Mouse (Mus musculus) stomach, embryonic 16.5 days (tissue): ENCODE data around the gene Endod1. TPM values are rescaled to one million over a fixed set of nuclear protein-coding genes. Genes with fewer than 3 reads are reported as not detected.
"Not testable (repeated sequence)": the region's sequence is repeated elsewhere in the genome, so short reads cannot be mapped to it uniquely, and the experiment has no call there.

Experiments
- ATAC-seq: fragments of 200-750 bp; cut with Nextera tagmentation; 2 replicates; pipeline ENCODE4 v1.8.0; 2017; ENCODE audit warnings: moderate number of reproducible peaks, moderate TSS enrichment; ENCODE audit not compliant: insufficient read depth, low FRiP score
- H3K27ac ChIP-seq: fragments of 300-500 bp; sonication (generic); 2 replicates; pipeline ENCODE4 v1.5.1; 2014; ENCODE audit warnings: low read length
- H3K27me3 ChIP-seq: fragments of 300-500 bp; sonication (generic); 2 replicates; pipeline ENCODE4 v1.6.1; 2014; ENCODE audit warnings: low read length, control low read depth, mixed read lengths; ENCODE audit not compliant: control insufficient read depth, insufficient read depth
- H3K36me3 ChIP-seq: fragments of 300-500 bp; sonication (generic); 2 replicates; pipeline ENCODE4 v1.6.1; 2014; ENCODE audit warnings: low read length; ENCODE audit not compliant: control insufficient read depth, insufficient read depth
- H3K4me1 ChIP-seq: fragments of 300-500 bp; sonication (generic); 2 replicates; pipeline ENCODE4 v1.6.1; 2014; ENCODE audit warnings: low read length, control low read depth, mixed read lengths; ENCODE audit not compliant: control insufficient read depth, insufficient read depth
- H3K4me2 ChIP-seq: fragments of 300-500 bp; sonication (generic); 2 replicates; pipeline ENCODE4 v1.6.1; 2014; ENCODE audit warnings: low read depth, low read length, mixed read lengths
- H3K4me3 ChIP-seq: fragments of 300-500 bp; sonication (generic); replicated peaks from 2 replicates; pipeline ENCODE4 v1.5.1; 2014; ENCODE audit warnings: mild to moderate bottlenecking, low read length
- H3K9ac ChIP-seq: fragments of 300-500 bp; sonication (generic); 2 replicates; pipeline ENCODE4 v1.6.1; 2014; ENCODE audit warnings: low read length
- H3K9me3 ChIP-seq: fragments of 300-500 bp; sonication (generic); replicated peaks from 2 replicates; pipeline ENCODE4 v1.6.1; 2016; ENCODE audit warnings: low read length, control low read depth; ENCODE audit not compliant: control insufficient read depth
- WGBS: fragments of 180-500 bp; shearing (Covaris S2); extraction: QIAGEN DNeasy Blood & Tissue Kit; methylation state at CpG from one replicate; pipeline ENCODE4 v1.1.7; 2014; 5-methylcytosine and 5-hydroxymethylcytosine counted together
- polyA plus RNA-seq: library from polyadenylated mRNA; unstranded; fragments of >200 nt; fragmentation: Nextera tagmentation; extraction: Ambion mirVana; gene quantifications from 2 replicates; pipeline ENCODE4 v1.2.1, GENCODE M21; 2015

The Endod1 gene
- polyA plus RNA-seq, 1 experiment from 2014 or later, result 27.9 TPM

DNA sequence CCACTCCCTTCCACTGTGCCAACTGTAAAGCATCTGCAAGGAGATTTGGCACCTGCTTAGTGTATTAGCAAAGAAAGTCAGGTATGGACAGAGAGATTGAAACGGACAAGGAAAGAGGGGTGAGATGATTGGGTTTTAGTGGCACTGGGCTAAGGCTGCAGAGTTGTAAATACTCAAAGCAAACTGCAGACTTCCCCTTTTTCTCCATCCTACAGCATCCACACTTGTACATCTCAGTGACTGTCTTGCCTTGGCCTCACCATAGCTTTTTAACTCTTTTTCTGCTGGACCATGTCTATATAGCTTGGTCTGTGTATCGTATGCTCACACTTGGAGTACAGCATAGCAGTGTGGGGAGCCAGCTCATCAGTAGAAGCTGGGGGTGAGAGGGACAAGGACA is 30.5 kb downstream of the Endod1 start:
- no peaks in the 10 kb centered on the region for H3K4me1 ChIP-seq
- no peaks in the 10 kb centered on the region for H3K36me3 ChIP-seq
- no peak overlapping the region for H3K4me2 ChIP-seq
- no peak overlapping the region for H3K27ac ChIP-seq
- H3K9ac ChIP-seq, result no peak overlapping the region
- no peak overlapping the region for H3K4me3 ChIP-seq
- H3K27me3 ChIP-seq, result no peaks in the 10 kb centered on the region
- no peaks in the 10 kb centered on the region for H3K9me3 ChIP-seq
- no peak for ATAC-seq
- WGBS, result 77% methylated on average over 2 of the region's 2 CpGs

DNA sequence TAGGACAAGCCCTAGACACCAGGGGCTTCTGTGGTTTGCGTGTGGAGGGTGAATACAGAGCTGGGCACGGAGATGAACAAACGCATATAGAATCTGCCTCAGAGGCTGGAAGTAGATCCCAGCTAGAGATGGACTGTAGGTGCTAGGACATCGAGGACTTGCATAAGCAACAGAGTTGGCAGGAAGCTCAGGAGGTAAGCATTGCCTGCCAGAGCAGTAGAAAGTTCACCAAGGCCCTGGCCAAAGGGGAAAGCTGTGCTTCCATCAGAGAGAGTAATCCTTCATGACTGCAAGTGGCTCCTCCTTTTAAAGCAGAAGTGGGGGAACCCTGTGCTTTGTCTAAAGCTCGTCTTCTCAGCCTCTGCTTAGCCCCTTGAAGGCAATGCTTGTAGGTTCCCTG is 31.9 kb downstream of the Endod1 start:
- no peak for ATAC-seq

DNA sequence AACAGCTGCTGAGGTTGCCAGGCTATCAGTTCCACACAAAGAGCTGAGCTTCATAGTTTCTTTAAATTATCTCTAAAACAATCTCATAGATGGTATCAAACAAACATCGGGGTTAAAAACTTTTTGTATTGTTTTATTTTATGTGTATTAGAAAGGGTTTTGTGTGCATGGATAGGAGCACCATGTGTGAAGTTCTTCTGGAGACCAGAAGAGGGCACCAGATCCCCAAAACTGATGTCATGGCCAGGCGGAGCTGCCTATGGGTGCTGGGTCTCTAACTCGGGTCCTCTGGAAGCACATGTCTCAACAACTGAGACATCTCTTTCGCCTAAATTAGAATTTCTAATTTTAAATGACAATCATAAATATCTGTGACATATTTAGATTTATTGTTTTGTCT is 32.9 kb downstream of the Endod1 start:
- WGBS, result 55% methylated on average over 4 of the region's 4 CpGs
- Histone ChIP-seq H3K27me3 (no peaks in the 10 kb centered on the region), H3K36me3 (no peaks in the 10 kb centered on the region), H3K27ac (no peak overlapping the region), H3K9me3 (no peaks in the 10 kb centered on the region), H3K9ac (no peak overlapping the region), H3K4me2 (no peak overlapping the region), H3K4me3 (no peak overlapping the region), H3K4me1 (no peaks in the 10 kb centered on the region)
- no peak for ATAC-seq

More for the DNA sequence above, 31.9 kb downstream of the Endod1 start:
- Histone ChIP-seq H3K9ac (no peak overlapping the region), H3K27ac (no peak overlapping the region), H3K9me3 (no peaks in the 10 kb centered on the region), H3K4me1 (no peaks in the 10 kb centered on the region), H3K4me3 (no peak overlapping the region), H3K36me3 (no peaks in the 10 kb centered on the region), H3K4me2 (no peak overlapping the region), H3K27me3 (no peaks in the 10 kb centered on the region)
- WGBS, result 84% methylated on average over 5 of the region's 5 CpGs

DNA sequence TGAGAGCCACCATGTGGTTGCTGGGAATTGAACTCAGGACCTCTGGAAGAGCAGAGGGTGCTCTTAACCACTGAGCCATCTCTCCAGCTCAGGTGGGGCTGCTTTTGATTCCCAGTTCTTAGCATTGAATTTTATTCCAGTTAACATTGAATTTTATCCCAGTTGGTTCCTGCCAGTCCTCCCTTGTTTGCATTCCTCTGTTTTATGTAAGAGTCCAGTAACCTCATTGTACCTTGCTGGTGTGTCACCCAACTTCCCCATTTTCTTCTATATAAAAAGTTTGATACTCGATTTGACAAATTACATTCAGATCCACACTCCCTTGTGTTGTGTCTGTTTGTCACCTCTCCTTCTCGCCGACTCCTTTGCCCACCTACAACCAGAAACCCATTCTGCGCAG is 35.4 kb downstream of the Endod1 start:
- not testable (repeated sequence) for H3K4me1 ChIP-seq, H3K4me3 ChIP-seq, H3K4me2 ChIP-seq, H3K27me3 ChIP-seq, H3K36me3 ChIP-seq, ATAC-seq, H3K9me3 ChIP-seq, H3K27ac ChIP-seq, H3K9ac ChIP-seq
- WGBS, result 91% methylated on average over 4 of the region's 4 CpGs

DNA sequence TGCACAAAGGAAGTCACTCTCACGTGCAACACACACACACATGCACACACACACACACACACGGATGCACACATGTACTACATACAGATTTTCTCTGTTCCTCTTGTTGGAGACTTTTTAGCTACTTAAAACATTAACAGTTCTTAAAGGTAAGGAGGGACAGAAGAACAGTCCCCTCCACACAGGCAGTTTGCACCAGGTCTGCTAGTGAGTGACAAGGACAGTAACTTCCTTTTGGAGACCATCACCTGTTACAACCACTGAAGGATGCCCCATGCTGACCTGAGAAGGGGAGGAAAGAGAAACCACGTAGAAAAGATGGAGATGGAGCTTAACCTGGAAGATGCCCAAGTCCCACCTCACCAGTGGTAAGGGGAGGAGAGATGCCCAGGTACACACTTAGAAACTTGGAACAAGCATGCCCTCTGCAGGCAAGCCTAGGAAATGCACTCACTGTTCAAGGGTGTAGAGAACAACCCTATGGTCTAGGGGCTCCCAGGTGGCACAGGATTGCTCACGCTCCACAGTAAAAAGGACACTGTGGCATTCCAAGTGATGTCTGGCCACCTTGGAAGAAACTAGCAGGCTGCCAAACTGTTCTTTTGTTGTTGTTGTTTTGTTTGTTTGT is 39.2 kb downstream of the Endod1 start:
- H3K36me3 ChIP-seq, result no peaks in the 10 kb centered on the region
- no peak overlapping the region for H3K27ac ChIP-seq
- no peaks in the 10 kb centered on the region for H3K9me3 ChIP-seq
- no peaks in the 10 kb centered on the region for H3K27me3 ChIP-seq
- H3K4me1 ChIP-seq, result no peaks in the 10 kb centered on the region
- no peak overlapping the region for H3K4me3 ChIP-seq
- H3K9ac ChIP-seq, result no peak overlapping the region
- H3K4me2 ChIP-seq, result no peak overlapping the region
- 55% methylated on average over 4 of the region's 4 CpGs for WGBS
- ATAC-seq, result no peak

DNA sequence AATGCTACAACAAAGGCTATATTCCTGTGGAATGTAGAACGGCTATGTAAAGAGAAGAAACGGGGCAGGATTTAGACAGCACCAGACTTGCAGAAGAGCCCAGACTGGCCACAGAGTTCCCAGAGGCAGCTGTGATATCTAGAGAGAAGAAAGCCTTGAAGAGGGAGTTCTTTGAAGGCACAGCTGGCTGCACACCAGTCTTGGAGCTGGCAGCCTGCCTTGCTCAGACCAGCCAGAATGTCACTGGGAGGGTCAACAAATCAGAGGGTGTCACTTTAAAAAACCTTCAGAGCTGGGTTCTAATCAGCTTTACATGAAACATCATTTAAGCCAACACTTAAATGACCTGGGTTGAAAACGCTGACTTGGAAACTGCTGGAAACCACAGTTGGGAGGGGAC is 42.6 kb downstream of the Endod1 start:
- no peak overlapping the region for H3K27ac ChIP-seq
- H3K27me3 ChIP-seq, result no peaks in the 10 kb centered on the region
- H3K36me3 ChIP-seq, result no peaks in the 10 kb centered on the region
- H3K4me3 ChIP-seq, result no peak overlapping the region
- WGBS, result 55% methylated on average over 3 of the region's 3 CpGs
- no peak overlapping the region for H3K9ac ChIP-seq
- H3K4me2 ChIP-seq, result no peak overlapping the region
- no peaks in the 10 kb centered on the region for H3K9me3 ChIP-seq
- ATAC-seq, result no peak
- H3K4me1 ChIP-seq, result no peaks in the 10 kb centered on the region

DNA sequence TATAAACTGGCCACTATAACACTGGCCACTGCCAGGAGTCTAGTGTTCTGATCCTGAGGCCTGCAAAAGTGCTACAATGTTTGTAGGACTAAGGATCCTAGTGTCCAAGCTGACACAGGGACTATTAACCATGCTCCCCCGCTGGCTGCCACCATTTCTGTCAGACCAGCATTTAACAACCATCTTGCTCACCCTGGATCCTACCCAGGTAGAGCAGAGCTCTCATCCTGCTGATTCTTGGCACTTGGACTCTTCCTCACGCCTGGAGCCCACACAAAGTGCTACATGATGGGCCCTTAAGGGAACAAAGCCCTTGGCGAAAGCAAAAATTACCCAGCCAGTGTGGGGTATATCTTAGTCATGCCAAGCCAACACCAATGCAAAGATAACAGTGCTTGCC is 44.4 kb downstream of the Endod1 start:
- Histone ChIP-seq H3K4me3 (no peak overlapping the region), H3K9ac (no peak overlapping the region), H3K27ac (no peak overlapping the region), H3K4me2 (no peak overlapping the region), H3K4me1 (no peaks in the 10 kb centered on the region), H3K27me3 (no peaks in the 10 kb centered on the region), H3K36me3 (no peaks in the 10 kb centered on the region), H3K9me3 (no peaks in the 10 kb centered on the region)
- WGBS, result 86% methylated on average over 3 of the region's 3 CpGs
- no peak for ATAC-seq

DNA sequence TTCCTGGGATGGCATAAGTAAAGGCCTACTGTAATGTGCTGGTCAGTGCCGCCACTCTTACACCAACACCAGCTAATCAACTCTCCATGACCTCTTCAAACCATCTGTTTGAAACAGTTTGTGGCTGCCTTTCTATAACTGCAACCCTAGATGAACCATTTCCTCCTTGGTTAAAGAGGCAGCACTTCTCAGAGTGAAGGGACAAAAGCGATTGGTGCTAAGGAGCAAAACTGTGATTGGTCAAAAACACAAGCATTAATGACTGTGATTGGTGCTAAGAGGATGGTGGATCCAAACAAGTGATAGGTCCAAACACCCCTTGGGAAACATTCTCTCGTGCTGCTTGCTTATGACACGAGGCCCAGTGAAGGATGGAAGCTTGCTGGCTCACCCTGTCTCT is 45.5 kb downstream of the Endod1 start:
- Histone ChIP-seq H3K27me3 (no peaks in the 10 kb centered on the region), H3K4me2 (no peak overlapping the region), H3K9me3 (no peaks in the 10 kb centered on the region), H3K9ac (no peak overlapping the region), H3K27ac (no peak overlapping the region), H3K4me3 (no peak overlapping the region), H3K36me3 (no peaks in the 10 kb centered on the region; the same call in 1 of the 2 replicates), H3K4me1 (no peaks in the 10 kb centered on the region)
- 68% methylated on average over 4 of the region's 4 CpGs for WGBS
- ATAC-seq, result no peak

DNA sequence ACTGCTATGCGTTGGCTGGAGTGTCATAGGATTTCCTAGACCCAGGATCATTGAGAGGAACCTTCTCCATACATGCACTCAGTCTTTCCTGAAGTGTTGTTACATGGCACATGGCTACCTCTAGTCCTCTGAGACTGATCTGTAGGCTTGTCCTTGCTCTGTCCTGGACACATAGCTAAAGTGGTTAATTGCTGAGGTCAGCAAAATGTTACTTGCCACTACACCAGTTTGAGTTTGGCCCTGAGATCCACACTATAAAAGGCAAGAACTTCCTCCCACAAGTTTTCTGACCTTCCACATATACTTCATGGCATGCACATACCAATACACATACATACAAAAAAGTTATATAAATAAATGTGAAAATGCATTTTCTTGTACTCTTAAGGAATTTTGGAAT is 64.7 kb downstream of the Endod1 start:
- H3K36me3 ChIP-seq, result 0 out of 2 replicates have a peak, but pooled peaks cover 3% of the 10 kb centered on the region
- ATAC-seq, result no peak
- H3K9ac ChIP-seq, result no peak overlapping the region
- H3K4me3 ChIP-seq, result no peak overlapping the region
- H3K4me1 ChIP-seq, result no peaks in the 10 kb centered on the region
- WGBS, result 93% methylated on average over 1 of the region's 1 CpGs
- no peaks in the 10 kb centered on the region for H3K27me3 ChIP-seq
- H3K9me3 ChIP-seq, result no peaks in the 10 kb centered on the region
- no peak overlapping the region for H3K27ac ChIP-seq
- H3K4me2 ChIP-seq, result no peak overlapping the region
